Mouse (Mus musculus) heart, adult 2 months (tissue): ENCODE data around the gene Smim20.

Source experiments
- CTCF ChIP-seq: fragments of 200-600 bp; IDR thresholded peaks from 2 replicates; pipeline ENCODE4 v1.8.1; 2022; ENCODE audit warnings: antibody characterized with exemption, mild to moderate bottlenecking, moderate library complexity
- EP300 ChIP-seq: fragments of 200-500 bp; IDR thresholded peaks from 2 replicates; pipeline ENCODE4 v1.6.1; 2011; ENCODE audit warnings: low read depth, low read length, control low read depth; ENCODE audit not compliant: insufficient read depth
- POLR2A ChIP-seq: fragments of 200-500 bp; IDR thresholded peaks from 2 replicates; pipeline ENCODE4 v1.6.1; 2011; ENCODE audit warnings: mild to moderate bottlenecking, low read depth, low read length, control low read depth; ENCODE audit not compliant: insufficient read depth

DNA sequence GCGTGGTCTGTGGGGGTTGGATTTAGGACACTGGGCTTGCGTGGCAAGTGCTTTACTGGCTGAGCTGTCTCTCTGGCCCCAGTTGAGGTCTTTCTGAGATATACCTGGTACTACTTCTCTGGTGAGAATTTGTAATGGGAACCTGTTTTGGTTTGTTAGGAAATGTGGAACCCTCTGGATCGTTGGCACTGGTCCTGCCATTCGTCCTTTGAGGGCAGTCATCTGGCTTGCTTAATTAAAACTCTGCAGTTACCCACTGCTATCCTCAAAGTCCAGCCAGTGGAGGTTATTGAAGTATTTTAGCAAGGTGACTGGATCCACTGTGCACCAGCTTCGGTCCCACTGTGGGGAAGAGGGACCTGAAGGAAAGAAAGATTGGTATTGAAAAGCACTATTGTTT is 2.9 kb downstream of the Smim20 start:
- TF ChIP-seq CTCF = no peak
- no peak for TF ChIP-seq EP300
- TF ChIP-seq POLR2A = no peak
